Mouse (Mus musculus): ENCODE measurements around the gene Gm9195.

DNA sequence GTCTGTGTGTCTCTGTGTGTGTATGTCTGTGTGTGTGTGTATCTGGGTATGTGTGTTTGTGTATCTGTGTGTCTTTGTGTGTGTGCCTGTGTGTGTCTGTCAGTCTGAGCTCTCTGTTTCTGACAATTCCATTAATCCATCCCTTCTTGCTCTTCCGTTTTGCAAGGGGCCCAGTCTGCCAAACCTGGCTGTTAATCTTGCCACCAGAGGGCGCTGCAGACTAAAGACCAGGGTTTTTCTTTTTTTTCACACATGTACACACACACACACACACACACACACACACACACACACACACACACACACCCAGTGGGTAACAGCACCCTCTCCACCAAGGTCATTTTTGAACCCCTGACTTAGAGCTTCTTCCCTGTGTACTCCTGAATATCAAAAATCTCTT lies 114.4 kb downstream of the Gm9195 start:
- peak; percentile 70 for TF ChIP-seq CTCF (IDR thresholded peaks at IDR 0.05; ENCODE audit: low read depth)
- no peak for TF ChIP-seq EP300 (IDR thresholded peaks at IDR 0.05; ENCODE audit: low read depth)

All from liver, postnatal 0 days (tissue).